Mouse (Mus musculus) liver, embryonic 14.5 days (tissue): ENCODE measurements around the gene Pnmal1. TPM values are rescaled to one million over a fixed set of nuclear protein-coding genes. Genes with fewer than 3 reads are reported as not detected.
"Not testable (repeated sequence)": the region's sequence is repeated elsewhere in the genome, so short reads cannot be mapped to it uniquely, and the experiment has no call there.

ENCODE experiments used
- ATAC-seq: fragments of 200-750 bp; cut with Nextera tagmentation; 2 replicates; pipeline ENCODE4 v1.8.0; 2017; ENCODE audit warnings: moderate number of reproducible peaks, mild to moderate bottlenecking, moderate library complexity; ENCODE audit not compliant: insufficient read depth
- DNase-seq, 3 experiments: peaks; one replicate each; pipeline ENCODE4 v3.0.0-alpha.2; 2012 to 2013; ENCODE audit warnings: low read depth in 3 of 3, low spot score in 3 of 3
- H3K27ac ChIP-seq: fragments of 300-500 bp; sonication (generic); 2 replicates; pipeline ENCODE4 v1.5.1; 2014; ENCODE audit warnings: moderate library complexity, mild to moderate bottlenecking, control low read depth, inconsistent platforms
- H3K27me3 ChIP-seq: fragments of 300-500 bp; sonication (generic); 2 replicates; pipeline ENCODE4 v1.6.1; 2014; ENCODE audit warnings: mild to moderate bottlenecking, low read length, moderate library complexity; ENCODE audit not compliant: control insufficient read depth, insufficient read depth
- H3K36me3 ChIP-seq: fragments of 300-500 bp; sonication (generic); replicated peaks from 2 replicates; pipeline ENCODE4 v1.6.1; 2014; ENCODE audit warnings: low read depth; ENCODE audit not compliant: control insufficient read depth, insufficient read depth
- H3K4me1 ChIP-seq, 2 experiments: fragments of 200-500 bp in 1 of 2; fragments of 300-500 bp in 1 of 2; sonication (generic) in 1 of 2; replicated peaks; 2 replicates each; pipeline ENCODE4 v1.6.1; 2012 to 2014; ENCODE audit warnings: antibody characterized with exemption in 1 of 2, inconsistent platforms in 1 of 2, low read length in 1 of 2; ENCODE audit not compliant: control insufficient read depth in 2 of 2, insufficient read depth in 2 of 2
- H3K4me2 ChIP-seq: fragments of 300-500 bp; sonication (generic); 2 replicates; pipeline ENCODE4 v1.6.1; 2014; ENCODE audit warnings: low read depth, mild to moderate bottlenecking, control low read depth, moderate library complexity
- H3K4me3 ChIP-seq, 2 experiments: fragments of 200-500 bp in 1 of 2; fragments of 300-500 bp in 1 of 2; sonication (generic) in 1 of 2; 2 replicates each; pipeline ENCODE4 v1.5.1; 2012 to 2014; ENCODE audit warnings: low read depth in 2 of 2, low read length in 2 of 2, mild to moderate bottlenecking in 2 of 2, control low read depth in 1 of 2, inconsistent platforms in 1 of 2, moderate library complexity in 1 of 2; ENCODE audit not compliant: insufficient read depth in 1 of 2
- H3K9ac ChIP-seq: fragments of 300-500 bp; sonication (generic); replicated peaks from 2 replicates; pipeline ENCODE4 v1.6.1; 2014; ENCODE audit warnings: mild to moderate bottlenecking, control low read depth, moderate library complexity
- H3K9me3 ChIP-seq: fragments of 300-500 bp; sonication (generic); 2 replicates; pipeline ENCODE4 v1.6.1; 2016; ENCODE audit warnings: low read length, mixed read lengths; ENCODE audit not compliant: control insufficient read depth
- CTCF ChIP-seq: IDR thresholded peaks from 2 replicates; pipeline ENCODE4 v1.5.1; 2016; ENCODE audit warnings: antibody characterized with exemption, low read depth, control low read depth
- EP300 ChIP-seq: IDR thresholded peaks from 2 replicates; pipeline ENCODE4 v1.6.1; 2016; ENCODE audit warnings: antibody characterized with exemption, low read depth
- WGBS: fragments of 180-500 bp; shearing (Covaris S2); extraction: QIAGEN DNeasy Blood & Tissue Kit; methylation state at CpG from one replicate; pipeline ENCODE4 v1.1.7; 2014; ENCODE audit not compliant: insufficient replicate concordance; 5-methylcytosine and 5-hydroxymethylcytosine counted together
- polyA plus RNA-seq, 2 experiments: library from polyadenylated mRNA; depleted of rRNA in 1 of 2; stranded (reverse) in 1 of 2; unstranded in 1 of 2; fragments of >200 nt; fragmentation: Nextera tagmentation in 1 of 2; extraction: Ambion mirVana in 1 of 2; gene quantifications; 2 replicates each; pipeline versions ENCODE4 v1.2.1 to v1.2.3; 2012 to 2014

Pnmal1 gene
- polyA plus RNA-seq, 2 experiments = 0.01 to 0.03 TPM

DNA sequence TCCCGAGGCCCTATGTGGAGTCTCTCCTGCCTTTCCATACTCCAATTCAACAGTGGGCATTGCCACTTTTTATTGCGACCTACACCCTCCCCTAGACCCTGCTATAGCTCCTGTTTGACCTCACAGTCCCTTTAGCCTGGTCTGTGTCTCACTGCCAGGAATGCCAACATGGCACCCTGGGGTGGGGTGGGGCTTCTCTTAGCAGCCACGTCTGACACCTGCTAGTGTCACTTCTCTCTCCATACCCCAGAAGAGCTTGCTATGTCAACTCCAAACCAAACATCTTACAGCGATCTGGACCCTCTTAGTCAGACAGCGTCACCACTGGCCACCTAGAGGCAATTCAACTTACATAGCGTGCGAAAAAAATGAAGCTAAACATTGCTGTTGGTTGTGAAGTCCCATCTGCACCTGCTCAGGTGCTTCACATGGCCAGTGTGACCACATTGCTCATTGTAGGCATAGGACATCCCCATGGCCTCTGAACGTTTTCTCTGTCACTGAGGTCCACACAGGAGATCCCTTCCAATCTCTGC lies 10.5 kb upstream of the Pnmal1 start:
- 40% methylated on average over 8 of the region's 8 CpGs for WGBS
- H3K27me3 ChIP-seq = peaks cover 59% of the 10 kb centered on the region
- no peaks in the 10 kb centered on the region for H3K36me3 ChIP-seq
- H3K4me1 ChIP-seq = 0 out of 4 replicates have a peak, but pooled peaks cover 0 to 2% of the 10 kb centered on the region in 2 experiments
- no peak overlapping the region for H3K4me2 ChIP-seq
- no peak for ATAC-seq
- no peak overlapping the region for H3K4me3 ChIP-seq
- TF ChIP-seq CTCF (no peak), EP300 (no peak)
- H3K9ac ChIP-seq = no peak overlapping the region
- DNase-seq = no peak
- H3K9me3 ChIP-seq = no peaks in the 10 kb centered on the region
- H3K27ac ChIP-seq = no peak overlapping the region

GRCm38 (mm10) chr7:16949908-16950841 lies 9.3 kb upstream of the Pnmal1 start:
- no peak overlapping the region for H3K27ac ChIP-seq
- peaks cover 47% of the 10 kb centered on the region for H3K27me3 ChIP-seq
- 9% methylated on average over 29 of the region's 29 CpGs for WGBS
- peak overlapping the region; percentile 57 for H3K4me2 ChIP-seq
- no peaks in the 10 kb centered on the region for H3K36me3 ChIP-seq
- TF ChIP-seq EP300 = no peak
- TF ChIP-seq CTCF = peak; percentile 93
- ATAC-seq (peak; percentile 44; the same call in 1 of the 2 replicates), DNase-seq (no peak)
- 0 out of 4 replicates have a peak, but pooled peaks cover 0 to 2% of the 10 kb centered on the region in 2 experiments for H3K4me1 ChIP-seq
- H3K9ac ChIP-seq = no peak overlapping the region
- no peaks in the 10 kb centered on the region for H3K9me3 ChIP-seq
- H3K4me3 ChIP-seq = peak overlapping the region; percentile 15 to 29; a peak in 1 of 4 replicates

GRCm38 (mm10) chr7:16950861-16951635 lies 8.4 kb upstream of the Pnmal1 start:
- WGBS = 23% methylated on average over 18 of the region's 18 CpGs

GRCm38 (mm10) chr7:16953776-16954175 lies 5.7 kb upstream of the Pnmal1 start:
- not testable (repeated sequence) for H3K4me1 ChIP-seq, H3K36me3 ChIP-seq, H3K9me3 ChIP-seq, H3K9ac ChIP-seq, H3K4me3 ChIP-seq, DNase-seq, ATAC-seq, H3K27ac ChIP-seq, H3K4me2 ChIP-seq
- peaks cover 11% of the 10 kb centered on the region for H3K27me3 ChIP-seq
- 36% methylated on average over 2 of the region's 2 CpGs for WGBS

More at GRCm38 (mm10) chr7:16950861-16951635, 8.4 kb upstream of the Pnmal1 start:
- DNase-seq (peak; percentile 45 to 61 (median 54)), ATAC-seq (peak; percentile 67)
- no peaks in the 10 kb centered on the region for H3K36me3 ChIP-seq
- H3K27me3 ChIP-seq = peaks cover 38% of the 10 kb centered on the region
- H3K9me3 ChIP-seq = no peaks in the 10 kb centered on the region
- no peak overlapping the region for H3K27ac ChIP-seq
- no peak overlapping the region for H3K4me3 ChIP-seq
- no peak overlapping the region for H3K4me2 ChIP-seq
- 0 out of 4 replicates have a peak, but pooled peaks cover 0 to 2% of the 10 kb centered on the region in 2 experiments for H3K4me1 ChIP-seq
- H3K9ac ChIP-seq = no peak overlapping the region
- TF ChIP-seq CTCF (peak; percentile 83), EP300 (no peak)
